Mouse (Mus musculus): Measurements from ENCODE around the gene Efna1.

DNA sequence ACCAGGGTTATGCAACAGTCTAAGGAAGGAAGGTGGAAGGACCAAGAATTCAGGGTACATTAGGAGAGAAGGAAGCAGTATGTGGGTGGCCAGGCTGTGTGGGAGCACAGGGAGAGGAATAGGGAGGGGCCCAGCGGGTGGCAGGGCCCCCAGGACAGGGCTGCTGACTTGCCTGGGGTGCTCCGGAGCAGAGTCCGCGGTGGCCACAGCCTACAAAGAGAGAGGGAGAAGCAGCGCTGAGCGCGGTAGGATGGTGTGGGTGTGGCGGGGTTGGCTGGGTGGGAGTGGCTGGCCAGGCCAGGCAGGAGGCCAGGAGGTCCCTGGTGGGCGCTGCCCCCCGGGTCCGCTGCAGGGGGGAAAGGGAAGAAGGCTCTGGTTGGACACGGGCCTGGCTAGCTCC is 42.4 kb downstream of the Efna1 start:
- TF ChIP-seq CTCF (IDR thresholded peaks at IDR 0.05; ENCODE audit: insufficient read depth, low read length), result no peak
- no peak for TF ChIP-seq POLR2A (IDR thresholded peaks at IDR 0.05; ENCODE audit: borderline replicate concordance, extremely low read depth, low read depth, low read length)
